Mouse (Mus musculus): ENCODE data around the gene Gpr84.

DNA sequence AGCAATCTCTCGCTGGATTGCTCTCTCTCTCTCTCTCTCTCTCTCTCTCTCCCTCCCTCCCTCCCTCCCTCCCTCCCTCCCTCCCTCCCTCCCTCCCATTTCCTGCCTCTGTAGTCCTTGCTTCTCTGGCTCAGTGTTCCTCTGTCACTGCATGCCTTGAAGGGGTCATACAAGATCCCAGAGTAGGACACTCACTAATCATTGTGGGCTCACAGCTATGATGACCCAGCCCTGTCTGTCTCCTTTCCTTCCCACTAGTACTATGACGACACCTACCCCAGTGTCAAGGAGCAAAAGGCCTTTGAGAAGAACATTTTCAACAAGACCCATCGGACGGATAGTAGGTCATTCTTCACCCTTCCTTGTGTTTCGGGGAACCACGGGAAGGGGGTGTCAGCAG is 20.0 kb downstream of the Gpr84 start:
- TF ChIP-seq MAX (IDR thresholded peaks at IDR 0.05; ENCODE audit: low read depth) (no peak), MYOG (IDR thresholded peaks at IDR 0.05; ENCODE audit: control insufficient read depth in 1 of 3, insufficient read depth in 1 of 3, insufficient read length in 2 of 3, low read depth in 2 of 3) (no peak), CEBPB (IDR thresholded peaks at IDR 0.05; ENCODE audit: insufficient read depth, poor library complexity, severe bottlenecking) (no peak), POLR2AphosphoS2 (IDR thresholded peaks at IDR 0.05; ENCODE audit: insufficient read length, low read depth) (no peak), POLR2A (IDR thresholded peaks at IDR 0.05; ENCODE audit: insufficient read length, low read depth) (no peak), E2F4 (IDR thresholded peaks at IDR 0.05; ENCODE audit: insufficient read depth) (no peak)
